Mouse (Mus musculus): ENCODE measurements around the gene Fastkd5.

- TF ChIP-seq POLR2A (IDR thresholded peaks at IDR 0.05; ENCODE audit: low read depth, low read length), result peak; percentile 53
- no peak for TF ChIP-seq CTCF (IDR thresholded peaks at IDR 0.05; ENCODE audit: borderline replicate concordance, insufficient read depth, low read length)
These were observed 13.0 kb upstream of the Fastkd5 start, which contains the start of gene Lzts3 for GRCm38 (mm10) chr2:130642684-130643369.
